31 mouse cellular contexts compared by ENCODE assay signal in genomic region chr2:147813516-147813915, GRCm38 (mm10).
DNase-seq lines count a peak whose midpoint lies in the region; ATAC-seq and TF ChIP-seq lines count a peak whose summit lies in the region.
"Had no signal": no experiment of that assay in that cellular context is flagged by ENCODE, and none has a peak within 500 bp of the region (broad histone marks: within the 10 kb centered on the region; RNA-seq: fewer than 3 reads in every experiment).

No protein-coding gene starts in this region.

- TF ChIP-seq POLR2A in CH12.LX (IDR thresholded peaks at IDR 0.05; ENCODE audit: low read depth, low read length) = no peak

- dilution Hi-C loops in CH12.LX (cut with MboI; ENCODE audit: extremely low pct_ligation_motif_present, extremely low pct_unique_long_range_greater_than_20kb, low sequenced_read_pairs) = no loop called here

- no peaks in the 10 kb centered on the region for H3K9me3 ChIP-seq in CH12.LX (replicated peaks; ENCODE audit: low read length)
- no peaks in the 10 kb centered on the region for H3K9me3 ChIP-seq in hindbrain, embryonic 13.5 days
- H3K9me3 ChIP-seq: embryonic facial prominence, embryonic 12.5 days; embryonic facial prominence, embryonic 15.5 days; heart, embryonic 12.5 days; heart, embryonic 15.5 days; hindbrain, embryonic 10.5 days had no signal

- H3K27me3 ChIP-seq in CH12.LX (replicated peaks) = peaks cover 15% of the 10 kb centered on the region
- peaks cover 13% of the 10 kb centered on the region for H3K27me3 ChIP-seq in hindbrain, embryonic 13.5 days
- H3K27me3 ChIP-seq: embryonic facial prominence, embryonic 12.5 days; embryonic facial prominence, embryonic 15.5 days; heart, embryonic 12.5 days; Patski had no signal

- peak; percentile 97 for ATAC-seq in common myeloid progenitor, adult 5-6 weeks (replicated peaks; ENCODE audit: low read depth, poor library complexity, severe bottlenecking)
- peak; percentile 69 for ATAC-seq in megakaryocyte, adult 5-6 weeks (ENCODE audit: poor library complexity, severe bottlenecking)
- ATAC-seq in hindbrain, embryonic 13.5 days (ENCODE audit: low FRiP score) = no peak
- ATAC-seq: CD4-positive, CD25-positive, alpha-beta regulatory T cell, adult 4 months; forebrain, embryonic 14.5 days; forebrain, postnatal 0 days; hindbrain, postnatal 0 days; inflammation-experienced regulatory T-cells, adult 6 months; intestine, embryonic 16.5 days; Patski had no signal

- no peaks in the 10 kb centered on the region for H3K36me3 ChIP-seq in CH12.LX (replicated peaks in 1 of 2; ENCODE audit: control insufficient read depth in 1 of 2, insufficient read depth in 1 of 2, low read length in 1 of 2)
- no peaks in the 10 kb centered on the region for H3K36me3 ChIP-seq in hindbrain, embryonic 13.5 days
- H3K36me3 ChIP-seq: embryonic facial prominence, embryonic 12.5 days; embryonic facial prominence, embryonic 15.5 days; heart, embryonic 12.5 days; heart, embryonic 15.5 days; hindbrain, embryonic 10.5 days had no signal

- WGBS in hindbrain, embryonic 13.5 days = 90% methylated on average over 2 of the region's 2 CpGs

- DNase-seq in 3T3-L1 (ENCODE audit: low read depth, low spot score) (peak; percentile 53), CH12.LX (ENCODE audit: extremely low read depth) (peak; percentile 29)
- no peak for DNase-seq in heart, postnatal 25 days (ENCODE audit: low spot score)
- DNase-seq in thymus, postnatal 0 days (ENCODE audit: low spot score) = no peak
- no peak for DNase-seq in layer of hippocampus, adult 11-12 months (ENCODE audit: low spot score)
- DNase-seq: adrenal gland, adult 2 months; adrenal gland, postnatal 14 days; cerebellum, adult 11-12 months; cerebellum, adult 8-10 months; cerebellum, postnatal 10 days; cerebellum, postnatal 36 days; forebrain, postnatal 0 days; gastrocnemius, adult 2 months; gastrocnemius, postnatal 14 days; heart, adult 18-20 months; heart, postnatal 14 days had no signal

- H3K9ac ChIP-seq in CH12.LX (ENCODE audit: insufficient read depth, low read depth) = no peak overlapping the region
- H3K9ac ChIP-seq in hindbrain, embryonic 13.5 days = no peak overlapping the region
- H3K9ac ChIP-seq: embryonic facial prominence, embryonic 12.5 days; embryonic facial prominence, embryonic 15.5 days; forebrain, postnatal 0 days; heart, embryonic 12.5 days; heart, embryonic 15.5 days; hindbrain, embryonic 14.5 days had no signal

- no peaks in the 10 kb centered on the region for H3K79me2 ChIP-seq in CH12.LX (replicated peaks; ENCODE audit: control insufficient read depth, extremely low read depth, insufficient read depth, poor library complexity, severe bottlenecking)

- intact Hi-C loops in heart, postnatal 25 days (cut with DNase I) = no loop called here

- TF ChIP-seq EP300 in CH12.LX (IDR thresholded peaks at IDR 0.05; ENCODE audit: low read length) = no peak

- H3K27ac ChIP-seq in CH12.LX (ENCODE audit: insufficient read depth, low read depth) = no peak overlapping the region
- no peak overlapping the region for H3K27ac ChIP-seq in hindbrain, embryonic 13.5 days
- H3K27ac ChIP-seq: embryonic facial prominence, embryonic 12.5 days; embryonic facial prominence, embryonic 15.5 days; gastrocnemius, adult 2 months; heart, embryonic 15.5 days; hindbrain, embryonic 10.5 days; hindbrain, embryonic 14.5 days; hindbrain, postnatal 0 days had no signal

- TF ChIP-seq RAD21 in CH12.LX (IDR thresholded peaks at IDR 0.05; ENCODE audit: low read depth, low read length) = no peak

- in situ Hi-C loops in CH12.LX (cut with MboI; ENCODE audit: low pct_ligation_motif_present, low pct_unique_long_range_greater_than_20kb, low sequenced_read_pairs) = loop anchor here (25.0 kb wide), 1 partner anchor 274 kb away; no protein-coding TSS in a partner anchor

- H3K4me1 ChIP-seq in CH12.LX (ENCODE audit: control insufficient read depth in 1 of 2, insufficient read depth in 2 of 2) = peaks cover 0 to 5% of the 10 kb centered on the region in 2 experiments; a peak in 2 of 4 replicates
- no peaks in the 10 kb centered on the region for H3K4me1 ChIP-seq in hindbrain, embryonic 13.5 days (replicated peaks)
- H3K4me1 ChIP-seq: embryonic facial prominence, embryonic 12.5 days; embryonic facial prominence, embryonic 15.5 days; heart, embryonic 12.5 days; heart, embryonic 15.5 days; hindbrain, embryonic 10.5 days had no signal

- TF ChIP-seq CTCF in CH12.LX (conservative IDR thresholded peaks at IDR 0.05 in 1 of 2, IDR thresholded peaks at IDR 0.05 in 1 of 2; ENCODE audit: low read depth in 2 of 2, low read length in 2 of 2) = no peak

- H3K4me2 ChIP-seq in CH12.LX (ENCODE audit: insufficient read depth, low read depth, poor library complexity, severe bottlenecking) = no peak overlapping the region
- H3K4me2 ChIP-seq in hindbrain, embryonic 13.5 days = no peak overlapping the region
- H3K4me2 ChIP-seq: embryonic facial prominence, embryonic 12.5 days; embryonic facial prominence, embryonic 15.5 days; heart, embryonic 12.5 days; heart, embryonic 15.5 days; hindbrain, embryonic 14.5 days had no signal

- H3K4me3 ChIP-seq in CH12.LX (replicated peaks in 1 of 3; ENCODE audit: low read depth in 2 of 3, low read length in 2 of 3, poor library complexity in 1 of 3) = no peak overlapping the region
- H3K4me3 ChIP-seq in hindbrain, embryonic 13.5 days = no peak overlapping the region
- H3K4me3 ChIP-seq: embryonic facial prominence, embryonic 12.5 days; embryonic facial prominence, embryonic 15.5 days; gastrocnemius, adult 2 months; heart, embryonic 12.5 days; heart, embryonic 15.5 days; hindbrain, embryonic 10.5 days had no signal

TF ChIP-seq in CH12.LX, 34 proteins besides CTCF, POLR2A, EP300 and RAD21:
- no peak for TF ChIP-seq UBTF (IDR thresholded peaks at IDR 0.05; ENCODE audit: low read depth, low read length)
- no peak for TF ChIP-seq TBP (conservative IDR thresholded peaks at IDR 0.05; ENCODE audit: low read depth, low read length)
- TF ChIP-seq NRF1 (IDR thresholded peaks at IDR 0.05; ENCODE audit: low read depth, low read length) = no peak
- no peak for TF ChIP-seq NELFE (IDR thresholded peaks at IDR 0.05; ENCODE audit: low read depth, low read length)
- TF ChIP-seq KAT2A (IDR thresholded peaks at IDR 0.05; ENCODE audit: insufficient replicate concordance, low read length) = no peak
- no peak for TF ChIP-seq ZNF384 (IDR thresholded peaks at IDR 0.05; ENCODE audit: low read depth, low read length)
- TF ChIP-seq JUND (conservative IDR thresholded peaks at IDR 0.05; ENCODE audit: low read depth, low read length) = no peak
- TF ChIP-seq ELF1 (IDR thresholded peaks at IDR 0.05; ENCODE audit: low read depth, low read length) = no peak
- TF ChIP-seq MAX (IDR thresholded peaks at IDR 0.05; ENCODE audit: low read length) = no peak
TF ChIP-seq in CH12.LX: peak in this region for 0.

Comparison
In these comparisons a context has a peak if more than half of its experiments do, and no peak if none do; other contexts are left out.
1. DNase-seq: peak in 3T3-L1 (single experiment) and CH12.LX (single experiment); none in heart, postnatal 25 days (single experiment), thymus, postnatal 0 days (single experiment) and layer of hippocampus, adult 11-12 months (single experiment).